Mouse (Mus musculus) neural tube, embryonic 15.5 days (tissue): Measurements from ENCODE around the gene Plcd3. TPM values are rescaled to one million over a fixed set of nuclear protein-coding genes. Genes with fewer than 3 reads are reported as not detected.

Experiments used
- ATAC-seq: fragments of 200-750 bp; cut with Nextera tagmentation; 2 replicates; pipeline ENCODE4 v1.8.0; 2017; ENCODE audit warnings: mild to moderate bottlenecking, moderate TSS enrichment, moderate library complexity; ENCODE audit not compliant: low FRiP score
- H3K27ac ChIP-seq: fragments of 300-500 bp; sonication (generic); replicated peaks from 2 replicates; pipeline ENCODE4 v1.5.1; 2015; ENCODE audit warnings: mild to moderate bottlenecking, inconsistent platforms
- H3K27me3 ChIP-seq: fragments of 300-500 bp; sonication (generic); replicated peaks from 2 replicates; pipeline ENCODE4 v1.6.1; 2015; ENCODE audit warnings: inconsistent platforms
- H3K36me3 ChIP-seq: fragments of 300-500 bp; sonication (generic); 2 replicates; pipeline ENCODE4 v1.6.1; 2015; ENCODE audit warnings: inconsistent platforms
- H3K4me1 ChIP-seq: fragments of 300-500 bp; sonication (generic); 2 replicates; pipeline ENCODE4 v1.6.1; 2015; ENCODE audit warnings: inconsistent platforms
- H3K4me2 ChIP-seq: fragments of 300-500 bp; sonication (generic); 2 replicates; pipeline ENCODE4 v1.6.1; 2015; ENCODE audit warnings: inconsistent platforms, mild to moderate bottlenecking, moderate library complexity
- H3K4me3 ChIP-seq: fragments of 300-500 bp; sonication (generic); replicated peaks from 2 replicates; pipeline ENCODE4 v1.5.1; 2015; ENCODE audit warnings: mild to moderate bottlenecking, inconsistent platforms
- H3K9ac ChIP-seq: fragments of 300-500 bp; sonication (generic); replicated peaks from 2 replicates; pipeline ENCODE4 v1.6.1; 2015; ENCODE audit warnings: mild to moderate bottlenecking, inconsistent platforms
- H3K9me3 ChIP-seq: fragments of 300-500 bp; sonication (generic); replicated peaks from 2 replicates; pipeline ENCODE4 v1.6.1; 2016; ENCODE audit warnings: inconsistent platforms
- WGBS: fragments of 180-500 bp; shearing (Covaris S2); methylation state at CpG from one replicate; pipeline ENCODE4 v1.1.7; 2015; ENCODE audit warnings: mixed read lengths; 5-methylcytosine and 5-hydroxymethylcytosine counted together
- polyA plus RNA-seq: library from polyadenylated mRNA; unstranded; fragments of >200 nt; fragmentation: Nextera tagmentation; extraction: Ambion mirVana; gene quantifications from 2 replicates; pipeline ENCODE4 v1.2.1, GENCODE M21; 2015

Plcd3 gene
- polyA plus RNA-seq, 1 experiment from 2014 or later: 3.2 TPM

DNA sequence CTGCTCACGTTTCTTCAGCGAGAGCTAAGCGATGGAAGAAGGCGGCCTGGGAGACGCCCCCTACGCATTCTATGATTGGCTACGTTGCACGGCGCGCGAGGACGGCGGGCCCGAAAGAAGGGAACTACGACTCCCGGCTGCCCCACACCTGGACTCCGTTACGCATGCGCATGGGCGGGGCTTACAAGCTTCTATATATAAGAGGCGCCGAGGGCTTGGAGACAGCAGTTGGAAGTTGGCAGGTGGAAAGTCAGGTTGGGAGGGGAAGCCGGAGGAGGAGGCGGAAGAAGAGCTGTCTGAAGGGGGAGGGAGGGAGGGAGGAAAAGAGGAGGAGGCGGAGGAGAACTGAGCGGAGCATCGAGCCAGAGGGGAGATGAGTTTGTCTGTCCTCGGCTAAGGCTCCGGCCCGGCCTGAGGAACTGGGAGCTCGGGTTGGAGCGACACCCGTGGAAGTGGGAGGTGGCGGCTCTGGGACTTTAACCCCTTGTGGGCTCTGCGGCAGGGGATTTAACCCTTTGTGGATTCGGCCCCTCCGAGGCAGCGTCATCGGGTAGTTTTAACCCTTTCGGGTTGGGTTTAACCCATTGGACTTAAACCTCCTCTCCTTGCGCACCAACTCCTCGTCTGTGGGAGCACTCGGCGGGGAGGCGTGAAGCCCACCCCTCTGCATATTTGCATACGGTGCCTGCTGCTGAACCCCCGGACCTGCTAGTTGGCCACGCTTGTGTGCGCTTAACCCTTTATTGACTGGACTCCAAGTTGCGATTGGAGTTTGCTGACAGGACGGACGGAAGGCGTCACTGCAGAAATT, 14.8 kb upstream of the Plcd3 start, which contains the start of gene Hexim1:
TSS of gene Hexim1 (plus strand) at position 224 of the 811 bp plus-strand sequence.
- no peaks in the 10 kb centered on the region for H3K9me3 ChIP-seq
- ATAC-seq: peak; percentile 95
- no peaks in the 10 kb centered on the region for H3K36me3 ChIP-seq
- H3K4me2 ChIP-seq: peak within 1 kb of the TSS; percentile 90
- H3K4me1 ChIP-seq: peaks cover 44% of the 10 kb centered on the region
- H3K27me3 ChIP-seq: peaks cover 25% of the 10 kb centered on the region
- peak within 1 kb of the TSS; percentile 97 for H3K27ac ChIP-seq
- H3K9ac ChIP-seq: peak within 1 kb of the TSS; percentile 74
- peak within 1 kb of the TSS; percentile 63 for H3K4me3 ChIP-seq
- under 1% methylated on average over 53 of the region's 53 CpGs for WGBS

DNA sequence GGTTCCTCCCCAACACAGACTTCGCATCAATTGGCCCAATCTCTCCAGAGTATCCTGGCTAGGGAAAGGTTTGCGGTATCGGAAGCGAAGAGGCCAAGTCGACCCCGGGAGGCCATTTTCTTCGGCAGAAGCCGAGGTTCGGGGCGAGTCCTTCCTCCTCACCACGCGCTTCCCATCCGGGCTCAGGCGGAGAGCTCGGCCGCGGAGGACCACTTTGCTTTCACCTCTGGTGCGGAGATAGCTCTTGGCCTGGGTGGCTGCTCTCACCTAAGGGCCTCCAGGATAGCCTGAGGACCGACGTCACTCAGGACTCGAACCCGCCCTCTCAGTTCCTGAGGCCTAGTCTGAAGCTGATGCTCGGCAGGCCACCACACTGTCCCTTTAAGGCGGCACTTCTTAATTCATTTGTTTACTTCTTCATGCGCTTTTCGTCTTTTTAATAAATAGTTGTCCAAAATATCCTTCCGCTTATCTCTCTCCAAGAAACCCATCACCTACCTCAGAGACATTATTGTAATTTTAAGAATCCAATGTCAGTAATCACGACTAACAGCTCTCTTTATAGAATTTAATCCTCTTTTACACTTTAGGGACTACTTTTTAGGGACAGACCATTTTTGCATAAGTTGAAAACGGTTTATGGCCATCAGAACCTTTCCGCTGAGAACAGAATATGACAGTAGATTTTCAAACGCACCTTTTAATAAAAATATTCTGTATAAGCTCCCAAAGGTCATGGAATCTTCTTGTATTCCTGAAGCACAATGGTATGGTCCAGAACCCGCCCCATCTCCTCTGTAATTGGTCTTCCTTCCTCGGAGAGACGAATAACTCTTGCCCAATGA, 13.9 kb upstream of the Plcd3 start:
- peak overlapping the region; percentile 63 for H3K4me3 ChIP-seq
- H3K27ac ChIP-seq: peak overlapping the region; percentile 97
- peak; percentile 79 for ATAC-seq
- no peaks in the 10 kb centered on the region for H3K9me3 ChIP-seq
- WGBS: under 1% methylated on average over 34 of the region's 34 CpGs
- peaks cover 45% of the 10 kb centered on the region for H3K4me1 ChIP-seq
- H3K4me2 ChIP-seq: peak overlapping the region; percentile 61
- H3K9ac ChIP-seq: peak overlapping the region; percentile 74
- no peaks in the 10 kb centered on the region for H3K36me3 ChIP-seq
- peaks cover 33% of the 10 kb centered on the region for H3K27me3 ChIP-seq

DNA sequence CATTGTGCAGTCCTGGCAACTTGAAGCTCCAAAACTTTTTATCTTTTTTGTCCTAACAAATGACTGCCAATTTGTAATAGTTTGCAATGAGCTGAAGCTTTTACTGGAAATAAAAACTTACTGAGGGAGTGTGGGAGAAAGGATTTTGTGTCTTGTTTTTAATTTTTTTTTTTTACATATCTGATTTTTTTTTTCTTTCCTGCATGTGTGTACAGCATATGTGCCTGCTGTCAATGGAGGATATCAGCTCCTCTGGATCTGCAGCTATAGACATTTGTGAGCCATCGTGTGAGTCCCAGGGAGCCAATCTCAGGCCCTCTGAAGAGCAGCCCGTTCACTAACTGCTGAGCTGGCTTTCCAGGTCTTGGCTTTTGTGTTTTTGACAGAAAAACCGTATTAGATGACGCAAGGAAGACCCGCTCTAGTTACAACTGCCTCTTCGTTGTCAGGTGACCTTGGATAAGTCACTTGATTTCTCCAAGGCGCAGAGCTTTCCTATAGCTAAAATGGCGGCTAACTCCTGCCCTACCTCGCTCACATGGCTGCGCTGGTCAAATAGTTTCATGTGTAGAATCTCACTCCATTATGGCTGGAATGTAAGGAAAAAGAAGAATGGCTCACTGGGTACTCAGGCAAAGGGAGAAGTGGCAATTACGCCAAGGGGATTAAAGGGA, 12.9 kb upstream of the Plcd3 start:
- Histone ChIP-seq H3K27me3 (peaks cover 33% of the 10 kb centered on the region), H3K4me2 (peak overlapping the region; percentile 61), H3K9ac (peak overlapping the region; percentile 74), H3K36me3 (no peaks in the 10 kb centered on the region), H3K4me3 (peak overlapping the region; percentile 63), H3K27ac (peak overlapping the region; percentile 97), H3K4me1 (peaks cover 45% of the 10 kb centered on the region), H3K9me3 (no peaks in the 10 kb centered on the region)
- 85% methylated on average over 11 of the region's 11 CpGs for WGBS
- no peak for ATAC-seq

DNA sequence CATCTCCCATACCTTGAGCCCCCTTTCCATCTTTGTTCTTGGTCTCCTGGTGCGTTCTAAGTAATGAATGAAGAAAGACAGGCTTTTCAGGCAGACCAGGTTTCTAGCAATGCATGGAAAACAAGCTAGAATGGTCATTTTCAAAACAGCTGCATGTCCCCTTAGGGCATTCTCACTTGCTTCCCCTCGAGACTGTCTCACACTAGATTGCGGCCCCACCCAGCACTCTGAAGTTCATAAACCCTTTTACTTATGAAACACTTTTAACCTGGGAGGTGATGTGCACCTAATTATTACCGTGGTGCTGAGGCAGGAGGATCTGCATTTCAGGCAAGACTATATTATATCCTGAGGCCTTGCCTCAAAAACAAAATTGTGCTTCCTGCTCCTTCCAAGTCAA, 12.3 kb upstream of the Plcd3 start:
- no peak overlapping the region for H3K4me3 ChIP-seq
- H3K9ac ChIP-seq: no peak overlapping the region
- no peak for ATAC-seq
- peaks cover 33% of the 10 kb centered on the region for H3K27me3 ChIP-seq
- H3K4me1 ChIP-seq: peaks cover 41% of the 10 kb centered on the region
- no peak overlapping the region for H3K4me2 ChIP-seq
- H3K27ac ChIP-seq: no peak overlapping the region
- no peaks in the 10 kb centered on the region for H3K9me3 ChIP-seq
- WGBS: 76% methylated on average over 4 of the region's 4 CpGs
- no peaks in the 10 kb centered on the region for H3K36me3 ChIP-seq

DNA sequence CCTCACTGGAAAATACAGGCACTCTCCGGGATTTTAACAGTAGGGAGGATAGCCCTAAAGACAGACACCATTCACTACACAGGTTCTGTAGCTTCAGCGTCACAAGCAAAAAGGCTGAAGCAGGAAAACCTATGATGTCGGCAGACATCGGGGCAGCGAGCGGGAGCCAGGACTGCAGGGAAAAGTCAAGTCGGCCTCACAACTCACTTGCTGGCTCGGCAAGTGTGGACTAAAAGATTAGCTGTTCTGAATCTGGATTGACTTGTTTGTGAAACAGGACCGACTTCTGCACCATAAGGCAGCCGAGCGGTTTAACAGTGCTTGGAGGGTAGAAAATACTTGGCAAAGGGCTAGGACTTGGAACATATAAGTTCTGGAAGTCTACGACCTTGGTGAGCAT, 11.5 kb upstream of the Plcd3 start:
- Histone ChIP-seq H3K4me3 (no peak overlapping the region), H3K9ac (no peak overlapping the region), H3K4me1 (peaks cover 34% of the 10 kb centered on the region), H3K4me2 (no peak overlapping the region), H3K27me3 (peaks cover 33% of the 10 kb centered on the region), H3K9me3 (no peaks in the 10 kb centered on the region), H3K36me3 (no peaks in the 10 kb centered on the region), H3K27ac (no peak overlapping the region)
- 42% methylated on average over 12 of the region's 12 CpGs for WGBS
- ATAC-seq: no peak

DNA sequence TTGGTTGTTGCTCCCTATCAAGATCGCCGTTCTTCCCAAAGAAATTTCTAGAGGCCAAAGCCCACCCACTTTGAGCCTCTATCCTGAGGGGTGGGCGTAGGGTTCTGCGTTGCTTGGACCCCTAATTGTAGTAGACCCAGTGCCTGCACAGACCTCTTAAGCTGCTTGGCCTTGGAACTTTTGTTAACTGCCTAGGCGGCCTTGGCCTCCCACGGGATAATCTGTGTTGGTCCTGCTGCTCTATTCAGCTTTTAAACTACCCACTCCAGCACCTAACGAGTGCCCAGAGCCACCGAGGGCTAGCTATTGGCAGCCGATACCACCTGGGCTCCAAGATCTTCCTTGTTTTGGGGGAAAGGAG, 11.1 kb upstream of the Plcd3 start:
- peak overlapping the region; percentile 28; the same call in 1 of the 2 replicates for H3K9ac ChIP-seq
- no peak overlapping the region for H3K27ac ChIP-seq
- no peak for ATAC-seq
- H3K36me3 ChIP-seq: no peaks in the 10 kb centered on the region
- peak overlapping the region; percentile 32 for H3K4me3 ChIP-seq
- 13% methylated on average over 9 of the region's 9 CpGs for WGBS
- peaks cover 33% of the 10 kb centered on the region for H3K27me3 ChIP-seq
- H3K4me1 ChIP-seq: peaks cover 30% of the 10 kb centered on the region
- no peaks in the 10 kb centered on the region for H3K9me3 ChIP-seq
- H3K4me2 ChIP-seq: peak overlapping the region; percentile 62

DNA sequence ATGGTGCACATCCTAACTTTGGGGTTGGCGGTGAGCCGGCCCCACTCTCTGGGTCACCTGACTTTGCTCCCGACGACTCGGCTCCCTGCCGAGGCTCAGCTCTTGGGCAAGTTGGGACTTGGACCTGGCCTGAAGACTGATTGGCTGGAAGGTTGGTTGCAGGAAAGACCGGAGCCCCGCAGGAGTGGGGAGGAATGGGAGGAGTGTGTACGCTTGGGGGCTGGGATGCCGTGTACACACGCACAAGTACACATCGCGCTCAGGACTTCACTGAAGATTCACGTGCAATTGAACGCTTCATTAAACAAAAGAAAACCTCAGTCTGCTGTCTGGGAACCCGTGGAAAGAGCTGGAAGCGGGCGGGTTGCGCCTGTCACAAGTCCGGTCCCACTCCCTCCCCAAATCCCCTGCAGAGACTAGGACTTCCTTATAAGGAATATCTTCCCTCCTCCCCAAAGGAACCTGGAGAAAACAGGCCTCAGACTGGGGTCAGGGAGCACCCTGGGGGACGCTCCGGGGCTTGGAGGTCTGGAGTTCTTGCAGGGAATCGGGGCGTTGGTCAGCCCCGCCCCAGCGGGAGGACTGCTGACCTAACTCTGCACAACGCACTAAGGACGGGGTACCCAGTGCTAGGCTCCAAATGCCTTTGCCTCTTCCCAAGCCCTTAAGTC, 10.6 kb upstream of the Plcd3 start:
- no peak overlapping the region for H3K27ac ChIP-seq
- 2% methylated on average over 28 of the region's 28 CpGs for WGBS
- peak overlapping the region; percentile 28 for H3K9ac ChIP-seq
- no peaks in the 10 kb centered on the region for H3K36me3 ChIP-seq
- no peaks in the 10 kb centered on the region for H3K9me3 ChIP-seq
- ATAC-seq: no peak
- peaks cover 33% of the 10 kb centered on the region for H3K27me3 ChIP-seq
- peak overlapping the region; percentile 62 for H3K4me2 ChIP-seq
- peaks cover 25% of the 10 kb centered on the region for H3K4me1 ChIP-seq
- H3K4me3 ChIP-seq: peak overlapping the region; percentile 32

DNA sequence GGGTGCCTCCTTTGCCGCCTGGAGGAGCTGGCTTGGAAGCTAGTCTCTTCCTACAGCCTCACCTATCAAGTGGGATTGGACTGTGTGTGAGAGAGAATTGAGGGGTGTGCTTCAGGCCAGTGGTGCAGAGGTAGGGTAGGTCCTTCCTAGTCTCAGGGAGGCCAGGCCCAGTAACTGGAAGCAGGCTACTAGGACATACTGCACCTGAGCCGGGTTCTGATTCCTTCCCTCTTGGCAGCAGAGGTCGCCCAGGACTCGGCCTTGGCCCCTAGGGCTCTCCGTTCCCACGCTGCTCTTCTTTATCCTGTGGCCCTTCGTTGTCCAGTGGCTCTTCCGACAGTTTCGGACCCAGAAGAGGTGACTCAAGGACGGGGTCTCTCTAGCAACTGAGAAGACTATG, 9.8 kb upstream of the Plcd3 start:
- Histone ChIP-seq H3K36me3 (no peaks in the 10 kb centered on the region), H3K4me3 (no peak overlapping the region), H3K9ac (no peak overlapping the region), H3K4me2 (peak overlapping the region; percentile 62), H3K9me3 (no peaks in the 10 kb centered on the region), H3K27ac (no peak overlapping the region), H3K4me1 (peaks cover 23% of the 10 kb centered on the region), H3K27me3 (peaks cover 33% of the 10 kb centered on the region)
- no peak for ATAC-seq
- 20% methylated on average over 10 of the region's 10 CpGs for WGBS

DNA sequence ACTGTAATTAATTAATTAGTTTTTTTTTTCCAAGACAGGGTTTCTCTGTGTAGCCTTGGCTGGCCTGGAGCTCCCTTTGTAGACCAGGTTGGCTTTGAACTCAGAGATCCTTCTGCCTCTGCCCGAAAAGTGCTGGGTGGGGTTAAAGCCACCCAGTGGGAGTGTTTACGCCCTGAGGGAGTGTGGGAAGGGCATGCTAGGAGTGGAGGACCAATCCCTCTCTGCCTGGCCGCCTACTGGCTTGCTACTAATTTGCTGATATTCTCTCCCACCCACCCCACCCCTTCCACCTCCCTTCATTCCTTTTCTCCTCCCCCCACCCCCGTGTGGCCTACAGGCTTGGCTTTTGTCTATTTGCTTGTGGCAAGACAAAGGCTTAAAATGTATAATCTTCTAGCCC, 4.9 kb upstream of the Plcd3 start:
- Histone ChIP-seq H3K9ac (no peak overlapping the region), H3K9me3 (no peaks in the 10 kb centered on the region), H3K27ac (no peak overlapping the region), H3K36me3 (no peaks in the 10 kb centered on the region), H3K27me3 (peaks cover 24% of the 10 kb centered on the region), H3K4me3 (no peak overlapping the region), H3K4me2 (no peak overlapping the region), H3K4me1 (peaks cover 21% of the 10 kb centered on the region)
- no peak for ATAC-seq
- 77% methylated on average over 3 of the region's 4 CpGs for WGBS

DNA sequence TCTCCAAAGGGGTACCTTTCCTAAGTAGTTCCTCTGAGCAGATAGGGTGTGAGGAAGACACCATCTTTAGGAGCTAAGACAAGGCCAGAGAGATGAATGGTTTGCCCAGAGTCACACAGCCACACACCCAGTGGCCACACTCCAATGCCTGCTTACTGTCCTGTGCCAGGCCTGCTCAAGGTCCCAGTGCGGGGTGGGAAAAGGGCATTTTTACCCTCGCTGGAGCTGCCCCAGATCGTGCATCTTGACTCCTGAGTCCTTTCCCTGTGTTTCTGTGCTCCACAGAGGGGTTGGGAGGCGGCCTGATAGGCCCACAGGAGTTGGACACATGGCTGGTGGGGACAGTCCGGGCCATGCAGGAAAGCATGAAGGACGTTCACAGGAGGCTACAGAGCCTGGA, 4.4 kb upstream of the Plcd3 start:
- peaks cover 24% of the 10 kb centered on the region for H3K27me3 ChIP-seq
- 85% methylated on average over 6 of the region's 6 CpGs for WGBS
- H3K36me3 ChIP-seq: no peaks in the 10 kb centered on the region
- H3K27ac ChIP-seq: no peak overlapping the region
- no peak overlapping the region for H3K4me3 ChIP-seq
- H3K4me1 ChIP-seq: peaks cover 25% of the 10 kb centered on the region
- ATAC-seq: no peak
- no peak overlapping the region for H3K4me2 ChIP-seq
- H3K9ac ChIP-seq: no peak overlapping the region
- no peaks in the 10 kb centered on the region for H3K9me3 ChIP-seq

DNA sequence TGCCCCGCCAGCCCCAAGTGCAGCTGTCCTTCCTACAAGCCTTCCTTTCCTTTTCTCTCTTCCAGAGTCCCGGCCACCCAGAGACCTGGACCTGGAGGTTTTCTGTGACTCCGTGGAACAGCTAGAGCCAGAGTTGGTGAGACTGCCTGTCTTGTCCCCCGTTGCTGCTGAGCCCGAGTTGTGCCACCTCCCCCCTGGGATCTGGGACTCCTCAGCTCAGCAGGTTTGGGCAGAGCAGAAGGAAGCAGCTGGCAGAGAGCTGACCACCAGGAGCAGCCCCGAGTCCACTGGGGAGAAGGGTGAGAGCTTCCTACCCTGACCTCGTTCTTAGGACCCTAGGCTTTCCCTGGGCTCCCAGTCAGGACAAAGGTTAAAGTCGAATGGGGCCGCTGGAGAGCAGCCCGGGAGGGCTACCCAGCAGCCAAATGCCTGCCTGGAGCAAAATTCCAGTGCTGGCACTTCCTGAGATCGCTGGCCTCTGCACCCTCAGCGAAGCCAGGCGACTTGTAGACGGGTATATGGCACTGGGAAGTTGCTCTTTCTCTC, 3.8 kb upstream of the Plcd3 start:
- H3K36me3 ChIP-seq: no peaks in the 10 kb centered on the region
- 62% methylated on average over 14 of the region's 14 CpGs for WGBS
- H3K4me1 ChIP-seq: peaks cover 26% of the 10 kb centered on the region
- H3K27ac ChIP-seq: no peak overlapping the region
- H3K4me2 ChIP-seq: no peak overlapping the region
- no peak for ATAC-seq
- peaks cover 26% of the 10 kb centered on the region for H3K27me3 ChIP-seq
- H3K9me3 ChIP-seq: no peaks in the 10 kb centered on the region
- no peak overlapping the region for H3K9ac ChIP-seq
- no peak overlapping the region for H3K4me3 ChIP-seq
